Mouse (Mus musculus) central nervous system, embryonic 11.5 days (tissue): ENCODE measurements around the gene 4930432K21Rik. TPM values are rescaled to one million over a fixed set of nuclear protein-coding genes. Genes with fewer than 3 reads are reported as not detected.

Experiments used
- polyA plus RNA-seq: library from polyadenylated mRNA; depleted of rRNA; stranded (reverse); fragments of >200 nt; gene quantifications from 2 replicates; pipeline ENCODE4 v1.2.3, GENCODE M21; 2012; rRNA removed

The 4930432K21Rik gene
- polyA plus RNA-seq, result 1.4 and 1.6 TPM in 2 replicates

DNA sequence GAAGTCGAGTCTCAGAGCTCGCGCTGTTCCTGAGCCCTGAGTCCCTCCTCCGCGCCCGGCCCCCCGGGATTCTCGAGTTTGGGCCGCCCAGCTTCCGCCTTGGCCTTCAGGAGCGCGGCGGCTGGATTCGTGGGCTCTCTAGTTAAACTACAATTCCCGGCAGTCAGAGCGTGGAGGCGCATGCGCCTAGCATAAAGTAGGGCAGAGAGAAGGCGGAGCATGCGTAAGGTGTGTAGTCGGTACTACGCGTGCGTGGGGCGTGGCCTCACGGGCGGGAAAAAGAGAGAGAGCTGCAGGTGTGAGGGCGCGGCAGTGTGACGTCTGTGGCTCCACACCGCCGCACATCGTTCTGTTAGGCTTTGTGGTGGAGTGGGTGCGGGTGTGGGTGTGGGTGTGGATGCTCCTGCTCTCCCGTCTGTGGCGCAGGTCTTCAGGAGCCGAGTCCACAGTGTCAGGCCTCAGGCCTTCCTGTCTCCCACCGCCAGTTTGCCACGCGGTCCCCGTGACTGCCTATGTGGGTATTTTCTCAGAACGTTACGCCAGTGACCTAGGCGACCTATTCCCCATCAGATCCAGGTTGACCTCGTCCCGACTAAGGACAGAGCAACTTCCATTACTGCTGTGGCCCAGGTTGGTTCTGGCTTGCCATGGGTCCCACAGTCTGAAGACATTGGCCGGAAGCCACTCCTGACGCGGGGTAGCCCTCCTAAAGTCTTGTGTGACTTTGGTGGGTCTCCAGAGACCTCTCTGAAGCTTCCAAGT is at the start of gene 4930432K21Rik, which contains the start of gene Cc2d1a:
Gene 4930432K21Rik, plus strand, starts transcription at position 257 of the 762 bp plus-strand sequence.
Gene Cc2d1a, minus strand, starts transcription at position 168 of the 762 bp plus-strand sequence.

DNA sequence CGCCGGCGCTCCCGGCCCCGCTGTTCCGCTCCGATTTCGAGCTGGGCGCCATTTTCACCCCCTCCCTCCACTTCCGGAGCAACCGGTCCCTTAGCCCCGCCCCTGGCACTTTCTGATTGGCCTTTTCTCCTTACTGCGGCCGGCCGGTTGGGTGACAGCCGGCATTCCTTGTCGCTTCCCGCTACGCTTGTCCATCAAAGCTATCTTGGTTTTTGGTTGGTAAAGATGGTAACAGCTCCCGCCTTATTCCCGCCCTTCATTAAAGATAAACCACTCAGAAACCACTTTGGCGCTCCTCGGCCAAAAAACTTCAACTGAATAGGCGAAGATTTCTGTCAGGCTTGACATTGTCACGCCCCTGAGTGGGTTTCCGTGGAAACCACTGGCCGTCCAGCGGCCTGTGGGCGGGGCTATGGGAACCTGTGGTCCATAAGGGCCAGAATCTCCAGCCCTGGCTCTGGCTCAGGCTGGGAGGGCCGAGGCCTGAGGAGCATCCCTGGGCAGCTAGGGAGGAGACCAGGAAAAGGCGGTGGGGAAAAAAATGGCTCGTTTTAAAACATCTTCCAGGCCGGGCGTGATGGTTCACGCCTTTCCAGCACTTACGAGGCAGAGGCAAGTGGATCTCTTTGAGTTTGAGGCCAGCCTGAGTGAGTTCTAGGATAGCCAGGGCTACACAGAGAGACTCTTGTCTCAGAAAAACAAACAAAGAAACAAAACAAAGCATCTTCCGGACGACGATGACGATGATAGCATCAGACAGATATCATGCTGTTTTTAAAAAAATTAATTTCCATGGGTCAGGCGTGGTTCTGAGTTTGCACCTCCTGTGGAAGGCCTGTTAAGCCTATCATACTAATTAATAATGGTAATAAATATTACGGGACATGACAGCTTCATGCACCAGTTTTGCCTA is 42.9 kb upstream of the 4930432K21Rik start, which contains the start of gene Dcaf15:
Gene Dcaf15, minus strand, starts transcription at position 72 of the 913 bp plus-strand sequence.

DNA sequence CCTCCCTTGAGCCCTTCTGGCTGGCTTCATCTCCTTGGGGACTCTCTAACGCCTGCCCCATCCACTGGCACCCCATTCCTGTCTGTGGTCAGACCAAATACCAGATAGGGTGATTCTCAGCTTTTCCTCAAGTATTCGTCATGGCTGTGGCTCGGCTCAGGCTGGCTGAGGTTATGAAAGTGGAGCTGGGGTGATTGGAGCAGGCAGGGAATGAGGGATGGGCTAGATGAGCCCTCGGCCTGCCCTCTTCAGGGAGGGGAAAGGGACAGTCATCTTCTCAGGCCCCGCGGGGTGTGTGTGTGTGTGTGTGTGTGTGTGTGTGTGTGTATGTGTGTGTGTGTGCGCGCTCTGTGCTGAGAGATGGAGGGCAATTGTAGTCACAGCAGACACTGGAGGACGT is 22.2 kb upstream of the 4930432K21Rik start, which contains the start of gene Podnl1:
Gene Podnl1, plus strand, starts transcription at position 334 of the 400 bp plus-strand sequence.

DNA sequence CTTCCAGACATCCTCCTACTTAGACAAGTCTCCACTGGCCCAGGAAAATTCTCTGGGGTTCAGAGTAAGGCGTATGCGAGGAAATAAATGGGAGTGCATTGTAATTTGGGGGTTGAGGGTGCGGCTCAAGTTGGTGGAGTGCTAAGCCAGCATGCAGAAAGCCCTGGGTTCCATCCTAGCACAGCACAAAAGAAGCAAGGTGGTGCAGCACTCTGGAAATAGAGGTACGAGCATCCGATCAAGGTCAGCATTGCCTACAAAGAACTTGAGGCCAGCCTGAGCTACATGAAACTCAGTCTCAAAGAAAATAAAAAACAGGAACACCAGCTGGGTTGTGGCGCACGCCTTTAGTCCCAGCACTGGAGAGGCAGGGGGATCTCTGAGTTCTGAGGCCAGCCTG is 37.3 kb downstream of the 4930432K21Rik start, which contains the start of gene Nanos3:
Gene Nanos3, minus strand, starts transcription at position 101 of the 400 bp plus-strand sequence.

Other genes starting within 250 kb of the 4930432K21Rik start
- gene Adgrl1, start 247.9 kb upstream of the 4930432K21Rik start, polyA plus RNA-seq, result 92.0 and 127 TPM in 2 replicates
- gene Gm10644, start 192.8 kb upstream of the 4930432K21Rik start, polyA plus RNA-seq, result 0.47 and 0.55 TPM in 2 replicates
- 66.3 and 80.1 TPM in 2 replicates for gene Asf1b, start 192.5 kb upstream of the 4930432K21Rik start, polyA plus RNA-seq
- 85.5 and 107 TPM in 2 replicates for gene Prkaca, start 175.0 kb upstream of the 4930432K21Rik start, polyA plus RNA-seq
- gene Samd1, start 150.4 kb upstream of the 4930432K21Rik start, polyA plus RNA-seq, result 74.9 and 84.6 TPM in 2 replicates
- gene 1700067K01Rik, start 146.5 kb upstream of the 4930432K21Rik start, polyA plus RNA-seq, result 0.81 and 1.1 TPM in 2 replicates
- 0.10 and 0.12 TPM in 2 replicates for gene 2210011C24Rik, start 135.9 kb upstream of the 4930432K21Rik start, polyA plus RNA-seq
- 6.2 and 10.8 TPM in 2 replicates for gene Palm3, start 126.6 kb upstream of the 4930432K21Rik start, polyA plus RNA-seq
- 0.37 and 0.45 TPM in 2 replicates for gene Il27ra, start 105.4 kb upstream of the 4930432K21Rik start, polyA plus RNA-seq
- gene Rln3, start 103.0 kb upstream of the 4930432K21Rik start, polyA plus RNA-seq, result not detected in 2 replicates
- 2.5 and 2.7 TPM in 2 replicates for gene Gm10643, start 82.9 kb upstream of the 4930432K21Rik start, polyA plus RNA-seq
- gene Rfx1, start 81.2 kb upstream of the 4930432K21Rik start, polyA plus RNA-seq, result 20.2 and 26.5 TPM in 2 replicates
- gene Dcaf15, start 43.3 kb upstream of the 4930432K21Rik start, polyA plus RNA-seq, result 65.4 and 90.4 TPM in 2 replicates
- 0.07 and 0.32 TPM in 2 replicates for gene Podnl1, start 22.0 kb upstream of the 4930432K21Rik start, polyA plus RNA-seq
- gene Cc2d1a, start 89 bp upstream of the 4930432K21Rik start, polyA plus RNA-seq, result 16.2 and 18.8 TPM in 2 replicates
- gene Nanos3, start 37.2 kb downstream of the 4930432K21Rik start, polyA plus RNA-seq, result 4.6 and 7.7 TPM in 2 replicates
- gene Zswim4, start 89.0 kb downstream of the 4930432K21Rik start, polyA plus RNA-seq, result 39.1 and 41.8 TPM in 2 replicates
- 241 and 402 TPM in 2 replicates for gene D8Ertd738e, start 101.7 kb downstream of the 4930432K21Rik start, polyA plus RNA-seq
- 38.0 and 61.4 TPM in 2 replicates for gene Mri1, start 109.3 kb downstream of the 4930432K21Rik start, polyA plus RNA-seq
- gene Ccdc130, start 122.4 kb downstream of the 4930432K21Rik start, polyA plus RNA-seq, result 27.5 and 38.7 TPM in 2 replicates
- gene Cacna1a, start 240.4 kb downstream of the 4930432K21Rik start, polyA plus RNA-seq, result 18.3 and 22.7 TPM in 2 replicates